ENCODE assay signal across 8 mouse cellular contexts in genomic region chr11:70982030-70982429, GRCm38 (mm10). TPM values are rescaled to one million over a fixed set of nuclear protein-coding genes. Genes with fewer than 3 reads are reported as not detected.
A peak's percentile ranks its signal among the peaks of the same experiment; 100 is the strongest.
DNase-seq lines count a peak whose midpoint lies in the region; ATAC-seq lines count a peak whose summit lies in the region.

No protein-coding gene starts in this region.

- DNase-seq in kidney, postnatal 36 days: no peak
- peak; percentile 29 for DNase-seq in adipocyte (ENCODE audit: low spot score)
- no peak for DNase-seq in hindbrain, embryonic 14.5 days (ENCODE audit: low spot score)
- no peak for DNase-seq in ovary, adult 18-20 months (ENCODE audit: low spot score)
- no peak for DNase-seq in thymus, postnatal 4 days
- DNase-seq in gastrocnemius, adult 18-20 months (ENCODE audit: low spot score): no peak

- H3K9me3 ChIP-seq in kidney, embryonic 16.5 days (ENCODE audit: low read length): no peaks in the 10 kb centered on the region
- H3K9me3 ChIP-seq in hindbrain, embryonic 14.5 days (ENCODE audit: control insufficient read depth, low read length): no peaks in the 10 kb centered on the region
- H3K9me3 ChIP-seq in midbrain, embryonic 15.5 days: no peaks in the 10 kb centered on the region

- H3K4me3 ChIP-seq in kidney, embryonic 16.5 days (ENCODE audit: low read length): peak overlapping the region; percentile 98
- peak overlapping the region; percentile 99 for H3K4me3 ChIP-seq in hindbrain, embryonic 14.5 days (replicated peaks; ENCODE audit: low read length)
- H3K4me3 ChIP-seq in midbrain, embryonic 15.5 days: peak overlapping the region; percentile 89

- H3K27ac ChIP-seq in kidney, embryonic 16.5 days (ENCODE audit: low read length): no peak overlapping the region
- H3K27ac ChIP-seq in hindbrain, embryonic 14.5 days: no peak overlapping the region
- H3K27ac ChIP-seq in midbrain, embryonic 15.5 days: no peak overlapping the region

- H3K4me2 ChIP-seq in kidney, embryonic 16.5 days (replicated peaks; ENCODE audit: low read depth, low read length): peak overlapping the region; percentile 69
- H3K4me2 ChIP-seq in hindbrain, embryonic 14.5 days (replicated peaks): peak overlapping the region; percentile 79
- H3K4me2 ChIP-seq in midbrain, embryonic 15.5 days: peak overlapping the region; percentile 69

- peaks cover 56% of the 10 kb centered on the region for H3K36me3 ChIP-seq in kidney, embryonic 16.5 days (ENCODE audit: insufficient read depth, low read length)
- peaks cover 74% of the 10 kb centered on the region for H3K36me3 ChIP-seq in hindbrain, embryonic 14.5 days (replicated peaks; ENCODE audit: control insufficient read depth, insufficient read depth)
- peaks cover 45% of the 10 kb centered on the region for H3K36me3 ChIP-seq in midbrain, embryonic 15.5 days (replicated peaks)

- peak overlapping the region; percentile 96 for H3K9ac ChIP-seq in kidney, embryonic 16.5 days (replicated peaks; ENCODE audit: low read length)
- H3K9ac ChIP-seq in hindbrain, embryonic 14.5 days: peak overlapping the region; percentile 85
- peak overlapping the region; percentile 81 for H3K9ac ChIP-seq in midbrain, embryonic 15.5 days

- peaks cover 11% of the 10 kb centered on the region for H3K4me1 ChIP-seq in kidney, embryonic 16.5 days (ENCODE audit: insufficient read depth, low read length)
- H3K4me1 ChIP-seq in hindbrain, embryonic 14.5 days (replicated peaks; ENCODE audit: control insufficient read depth, insufficient read depth, low read length): peaks cover 9% of the 10 kb centered on the region
- H3K4me1 ChIP-seq in midbrain, embryonic 15.5 days: peaks cover 13% of the 10 kb centered on the region

- no peak for ATAC-seq in kidney, embryonic 16.5 days (ENCODE audit: low FRiP score, low TSS enrichment)
- no peak for ATAC-seq in hindbrain, embryonic 14.5 days (ENCODE audit: low FRiP score)
- no peak for ATAC-seq in midbrain, embryonic 15.5 days (replicated peaks)

- H3K27me3 ChIP-seq in kidney, embryonic 16.5 days (ENCODE audit: insufficient read depth, low read length): no peaks in the 10 kb centered on the region
- no peaks in the 10 kb centered on the region for H3K27me3 ChIP-seq in hindbrain, embryonic 14.5 days (ENCODE audit: control insufficient read depth, insufficient read depth, low read length)
- H3K27me3 ChIP-seq in midbrain, embryonic 15.5 days (replicated peaks): no peaks in the 10 kb centered on the region

- 4% methylated on average over 12 of the region's 12 CpGs for WGBS in kidney, embryonic 16.5 days
- 8% methylated on average over 12 of the region's 12 CpGs for WGBS in hindbrain, embryonic 14.5 days
- WGBS in midbrain, embryonic 15.5 days: 12% methylated on average over 12 of the region's 12 CpGs

RNA-seq across cellular contexts. Expression of gene C1qbp, which starts 0.8 kb away (rescaled TPM):
- 277 and 287 TPM in 2 replicates for polyA plus RNA-seq in kidney, embryonic 16.5 days (2015; fragmentation: Nextera tagmentation; extraction: Ambion mirVana)
- polyA plus RNA-seq in hindbrain, embryonic 14.5 days (2014; fragmentation: Nextera tagmentation; extraction: Ambion mirVana): 171 and 174 TPM in 2 replicates
- 160 and 166 TPM in 2 replicates for polyA plus RNA-seq in midbrain, embryonic 15.5 days (2015; fragmentation: Nextera tagmentation; extraction: Ambion mirVana)
- total RNA-seq in gastrocnemius, adult 18-20 months (2021): 100 to 1,000 TPM; 120 TPM

RNA-seq across cellular contexts. Expression of gene Rpain, which starts 12.0 kb away (rescaled TPM):
- 70.7 and 83.0 TPM in 2 replicates for polyA plus RNA-seq in kidney, embryonic 16.5 days (2015; fragmentation: Nextera tagmentation; extraction: Ambion mirVana)
- polyA plus RNA-seq in hindbrain, embryonic 14.5 days (2014; fragmentation: Nextera tagmentation; extraction: Ambion mirVana): 65.7 and 67.8 TPM in 2 replicates
- 68.2 and 70.4 TPM in 2 replicates for polyA plus RNA-seq in midbrain, embryonic 15.5 days (2015; fragmentation: Nextera tagmentation; extraction: Ambion mirVana)
- total RNA-seq in gastrocnemius, adult 18-20 months (2021): 10 to 100 TPM; 13.6 TPM

RNA-seq across cellular contexts. Expression of gene Nup88, which starts 12.3 kb away (rescaled TPM):
- polyA plus RNA-seq in kidney, embryonic 16.5 days (2015; fragmentation: Nextera tagmentation; extraction: Ambion mirVana): 136 and 142 TPM in 2 replicates
- polyA plus RNA-seq in hindbrain, embryonic 14.5 days (2014; fragmentation: Nextera tagmentation; extraction: Ambion mirVana): 117 and 119 TPM in 2 replicates
- polyA plus RNA-seq in midbrain, embryonic 15.5 days (2015; fragmentation: Nextera tagmentation; extraction: Ambion mirVana): 121 and 127 TPM in 2 replicates
- 10 to 100 TPM; 31.7 to 33.8 TPM for total RNA-seq in gastrocnemius, adult 18-20 months (2021)

RNA-seq across cellular contexts. Expression of gene Dhx33, which starts 22.2 kb away (rescaled TPM):
- polyA plus RNA-seq in kidney, embryonic 16.5 days (2015; fragmentation: Nextera tagmentation; extraction: Ambion mirVana): 23.9 TPM in 2 replicates
- 15.7 and 16.5 TPM in 2 replicates for polyA plus RNA-seq in hindbrain, embryonic 14.5 days (2014; fragmentation: Nextera tagmentation; extraction: Ambion mirVana)
- 15.3 and 16.2 TPM in 2 replicates for polyA plus RNA-seq in midbrain, embryonic 15.5 days (2015; fragmentation: Nextera tagmentation; extraction: Ambion mirVana)
- 1 to 10 TPM; 6.1 to 7.6 TPM for total RNA-seq in gastrocnemius, adult 18-20 months (2021)

RNA-seq across cellular contexts. Expression of gene Mis12, which starts 37.4 kb away (rescaled TPM):
- 44.8 and 45.2 TPM in 2 replicates for polyA plus RNA-seq in kidney, embryonic 16.5 days (2015; fragmentation: Nextera tagmentation; extraction: Ambion mirVana)
- polyA plus RNA-seq in hindbrain, embryonic 14.5 days (2014; fragmentation: Nextera tagmentation; extraction: Ambion mirVana): 24.3 and 31.6 TPM in 2 replicates
- polyA plus RNA-seq in midbrain, embryonic 15.5 days (2015; fragmentation: Nextera tagmentation; extraction: Ambion mirVana): 37.5 and 39.2 TPM in 2 replicates
- 1 to 10 TPM; 5.0 to 6.7 TPM for total RNA-seq in gastrocnemius, adult 18-20 months (2021)
